Mouse (Mus musculus): ENCODE measurements around the gene Mturn. TPM values are rescaled to one million over a fixed set of nuclear protein-coding genes. Genes with fewer than 3 reads are reported as not detected.

The Mturn gene
- polyA plus RNA-seq, 1 experiment from 2014 or later: 0.88 TPM

GRCm38 (mm10) chr6:54736126-54736525, 54.7 kb downstream of the Mturn start:
- Histone ChIP-seq H3K27me3 (no peaks in the 10 kb centered on the region), H3K9ac (no peak overlapping the region), H3K4me2 (no peak overlapping the region), H3K4me3 (replicated peaks) (no peak overlapping the region), H3K36me3 (no peaks in the 10 kb centered on the region), H3K9me3 (replicated peaks) (no peaks in the 10 kb centered on the region), H3K27ac (no peak overlapping the region), H3K4me1 (replicated peaks) (no peaks in the 10 kb centered on the region)
- 23% methylated on average over 9 of the region's 9 CpGs for WGBS (ENCODE audit: insufficient replicate concordance)
- no peak for DNase-seq
- ATAC-seq (ENCODE audit: low read depth): no peak

- WGBS (ENCODE audit: insufficient replicate concordance): 58% methylated on average over 3 of the region's 3 CpGs
- Histone ChIP-seq H3K9me3 (replicated peaks) (no peaks in the 10 kb centered on the region), H3K4me1 (replicated peaks) (no peaks in the 10 kb centered on the region), H3K9ac (no peak overlapping the region), H3K27ac (no peak overlapping the region), H3K4me3 (replicated peaks) (no peak overlapping the region), H3K36me3 (no peaks in the 10 kb centered on the region), H3K4me2 (no peak overlapping the region), H3K27me3 (no peaks in the 10 kb centered on the region)
- no peak for DNase-seq
- no peak for ATAC-seq (ENCODE audit: low read depth)
Measured at GRCm38 (mm10) chr6:54737255-54737654, 55.8 kb downstream of the Mturn start.

DNA sequence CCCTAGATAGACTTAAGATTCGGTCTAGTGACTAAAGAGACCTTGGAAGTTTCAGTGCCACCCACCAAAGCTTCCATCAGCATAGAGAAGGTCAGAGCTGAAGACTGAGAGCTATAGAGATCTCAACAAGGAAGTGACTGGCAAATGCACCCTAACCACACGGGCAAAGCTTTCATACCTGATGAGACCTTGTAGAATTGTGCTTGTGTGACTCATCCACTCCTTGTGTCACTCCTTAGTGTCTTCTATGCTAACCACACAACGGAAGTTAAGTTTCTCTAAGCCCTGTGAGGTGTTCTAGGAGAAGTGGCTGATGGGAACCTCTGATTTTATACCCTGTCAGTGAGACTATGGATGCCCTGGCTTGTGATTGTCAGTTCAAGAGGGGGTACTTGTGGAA, 56.3 kb downstream of the Mturn start:
- Histone ChIP-seq H3K4me3 (replicated peaks) (no peak overlapping the region), H3K27ac (no peak overlapping the region), H3K4me1 (replicated peaks) (no peaks in the 10 kb centered on the region), H3K27me3 (no peaks in the 10 kb centered on the region), H3K36me3 (no peaks in the 10 kb centered on the region), H3K9ac (no peak overlapping the region), H3K4me2 (no peak overlapping the region), H3K9me3 (replicated peaks) (no peaks in the 10 kb centered on the region)
- WGBS (ENCODE audit: insufficient replicate concordance): 42% methylated on average over 3 of the region's 3 CpGs
- DNase-seq (no peak), ATAC-seq (ENCODE audit: low read depth) (no peak)

DNA sequence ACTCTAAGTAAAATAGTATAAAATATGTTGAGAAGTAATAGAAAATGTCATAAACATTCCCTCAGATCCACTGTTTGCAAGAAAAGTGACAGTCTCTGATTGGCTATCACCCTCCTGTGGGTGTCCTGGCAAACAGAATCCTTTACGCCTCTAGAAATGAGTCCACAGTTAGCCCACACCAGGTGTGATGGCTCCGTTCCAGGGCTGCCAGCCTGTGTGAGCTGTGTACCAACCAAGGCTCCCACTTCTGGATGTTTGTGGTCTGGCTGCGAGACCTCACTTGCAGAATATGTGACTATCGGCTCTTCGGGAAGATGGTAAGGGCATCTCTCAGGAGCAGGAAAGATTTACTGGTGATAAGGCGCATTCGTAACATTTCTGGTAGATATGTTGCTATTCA, 67.6 kb downstream of the Mturn start:
- Histone ChIP-seq H3K4me1 (replicated peaks) (no peaks in the 10 kb centered on the region), H3K36me3 (no peaks in the 10 kb centered on the region), H3K9me3 (replicated peaks) (no peaks in the 10 kb centered on the region), H3K27me3 (no peaks in the 10 kb centered on the region), H3K4me2 (no peak overlapping the region), H3K4me3 (replicated peaks) (no peak overlapping the region), H3K27ac (no peak overlapping the region), H3K9ac (no peak overlapping the region)
- 83% methylated on average over 7 of the region's 7 CpGs for WGBS (ENCODE audit: insufficient replicate concordance)
- DNase-seq (no peak), ATAC-seq (ENCODE audit: low read depth) (no peak)

DNA sequence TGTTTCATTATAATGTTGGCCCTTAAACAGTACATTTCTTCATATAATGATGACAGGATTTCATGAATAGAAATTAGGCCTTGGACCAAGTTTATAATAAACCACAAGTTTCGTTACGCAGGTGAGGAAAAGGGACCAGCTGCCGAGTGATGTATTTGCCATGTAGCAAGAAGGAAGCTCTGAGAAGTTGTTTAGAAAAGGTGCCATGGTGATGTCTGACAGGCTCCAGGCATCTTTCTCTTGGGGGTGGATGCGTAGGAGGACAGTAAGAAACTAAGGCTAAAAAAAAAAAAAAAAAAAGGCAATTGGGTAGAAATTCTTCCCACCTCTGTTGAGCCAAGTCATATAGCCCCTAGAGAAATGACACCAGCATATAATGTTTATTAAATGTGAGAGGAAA, 70.2 kb downstream of the Mturn start:
- Histone ChIP-seq H3K27ac (no peak overlapping the region), H3K9ac (no peak overlapping the region), H3K36me3 (no peaks in the 10 kb centered on the region), H3K9me3 (replicated peaks) (no peaks in the 10 kb centered on the region), H3K4me1 (replicated peaks) (no peaks in the 10 kb centered on the region), H3K4me2 (no peak overlapping the region), H3K27me3 (no peaks in the 10 kb centered on the region), H3K4me3 (replicated peaks) (no peak overlapping the region)
- ATAC-seq (ENCODE audit: low read depth) (no peak), DNase-seq (no peak)
- 81% methylated on average over 4 of the region's 4 CpGs for WGBS (ENCODE audit: insufficient replicate concordance)

DNA sequence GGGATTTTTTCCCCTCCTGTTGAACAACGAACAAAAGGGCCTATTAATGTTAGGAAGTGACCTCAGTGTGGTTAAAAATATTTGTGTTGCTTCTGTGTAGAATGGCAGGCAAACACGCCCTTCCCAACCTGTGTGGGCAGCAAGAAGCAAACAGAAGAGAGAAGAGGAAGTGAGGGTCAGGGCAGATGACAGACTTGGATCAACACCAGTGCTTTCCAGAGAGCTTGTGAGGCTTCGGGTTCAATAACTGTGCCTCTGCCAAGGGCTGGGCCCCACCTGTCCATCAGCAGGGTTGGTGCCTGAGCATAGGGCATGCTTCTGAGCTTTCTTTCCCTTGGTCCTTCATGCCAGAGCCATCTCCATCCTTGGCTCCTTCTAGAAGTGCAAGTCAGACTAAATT, 70.7 kb downstream of the Mturn start:
- H3K27me3 ChIP-seq: no peaks in the 10 kb centered on the region
- no peak overlapping the region for H3K27ac ChIP-seq
- no peaks in the 10 kb centered on the region for H3K9me3 ChIP-seq (replicated peaks)
- no peaks in the 10 kb centered on the region for H3K36me3 ChIP-seq
- H3K4me3 ChIP-seq (replicated peaks): no peak overlapping the region
- no peak overlapping the region for H3K4me2 ChIP-seq
- 14% methylated on average over 3 of the region's 3 CpGs for WGBS (ENCODE audit: insufficient replicate concordance)
- no peak overlapping the region for H3K9ac ChIP-seq
- no peaks in the 10 kb centered on the region for H3K4me1 ChIP-seq (replicated peaks)
- ATAC-seq (ENCODE audit: low read depth): no peak
- no peak for DNase-seq

Other genes with a start within 250 kb of the Mturn start
- 0.22 and 0.54 TPM in 2 replicates for gene Scrn1, start 115.1 kb upstream of the Mturn start, polyA plus RNA-seq (2015; fragmentation: Nextera tagmentation; extraction: Ambion mirVana)
- 2.8 and 3.8 TPM in 2 replicates for gene Plekha8, start 86.5 kb upstream of the Mturn start, polyA plus RNA-seq (2015; fragmentation: Nextera tagmentation; extraction: Ambion mirVana)
- gene Fkbp14, start 84.3 kb upstream of the Mturn start, polyA plus RNA-seq (2015; fragmentation: Nextera tagmentation; extraction: Ambion mirVana): 4.3 and 5.4 TPM in 2 replicates
- gene Znrf2, start 135.3 kb downstream of the Mturn start, polyA plus RNA-seq (2015; fragmentation: Nextera tagmentation; extraction: Ambion mirVana): 2.4 and 2.7 TPM in 2 replicates